11 mouse cellular contexts compared by ENCODE assay signal in the genomic region with DNA sequence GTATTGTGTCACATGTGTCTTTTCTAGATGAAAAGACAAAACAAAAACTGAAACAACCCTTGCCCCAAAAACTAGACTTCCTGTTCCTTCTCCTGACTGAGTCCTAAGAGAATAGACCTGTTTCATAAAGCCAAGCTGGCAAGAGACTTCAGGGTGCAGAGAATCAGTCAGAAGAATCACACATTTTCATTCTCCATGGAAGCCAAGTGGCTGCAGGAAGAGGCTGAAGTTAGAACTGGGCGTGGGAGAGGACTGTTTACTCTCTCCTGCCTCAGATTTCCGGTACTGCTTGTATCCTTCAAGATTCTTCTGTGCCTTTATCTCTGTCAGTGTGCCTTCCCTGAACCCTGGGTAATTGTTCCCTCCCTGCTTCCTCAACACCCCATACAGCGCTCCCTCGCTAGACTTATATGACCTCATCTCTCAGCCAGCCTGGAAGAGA.
DNase-seq lines count a peak whose midpoint lies in the region; ATAC-seq lines count a peak whose summit lies in the region.
"Had no signal": no experiment of that assay in that cellular context is flagged by ENCODE, and none has a peak within 500 bp of the region (broad histone marks: within the 10 kb centered on the region; RNA-seq: fewer than 3 reads in every experiment).

No protein-coding gene starts in this region.

- DNase-seq in right cerebral cortex, adult 18-20 months: peak; percentile 52
- DNase-seq in right cerebral cortex, adult 2 months (ENCODE audit: low spot score in 2 of 2): no peak
- DNase-seq in thymus, postnatal 4 days: peak; percentile 19
- no peak for DNase-seq in urinary bladder, postnatal 25 days (ENCODE audit: low spot score)
- DNase-seq: cerebellum, adult 18-20 months had no signal

- no peaks in the 10 kb centered on the region for H3K36me3 ChIP-seq in heart, embryonic 11.5 days (ENCODE audit: control insufficient read depth, insufficient read depth, low read length)
- no peaks in the 10 kb centered on the region for H3K36me3 ChIP-seq in lung, embryonic 16.5 days (ENCODE audit: control insufficient read depth, insufficient read depth, low read length)
- no peaks in the 10 kb centered on the region for H3K36me3 ChIP-seq in neural tube, embryonic 15.5 days
- H3K36me3 ChIP-seq: hindbrain, embryonic 10.5 days had no signal

- H3K27me3 ChIP-seq in heart, embryonic 11.5 days (ENCODE audit: control insufficient read depth, insufficient read depth, low read length): no peaks in the 10 kb centered on the region
- H3K27me3 ChIP-seq in lung, embryonic 16.5 days (ENCODE audit: control insufficient read depth, insufficient read depth, low read depth, low read length): no peaks in the 10 kb centered on the region
- no peaks in the 10 kb centered on the region for H3K27me3 ChIP-seq in neural tube, embryonic 15.5 days (replicated peaks)

- 41% methylated on average over 4 of the region's 4 CpGs for WGBS in heart, embryonic 11.5 days (ENCODE audit: insufficient replicate concordance)
- 13% methylated on average over 4 of the region's 4 CpGs for WGBS in lung, embryonic 16.5 days
- WGBS in neural tube, embryonic 15.5 days: 60% methylated on average over 4 of the region's 4 CpGs

- no peak overlapping the region for H3K4me3 ChIP-seq in heart, embryonic 11.5 days (ENCODE audit: low read depth, low read length)
- no peak overlapping the region for H3K4me3 ChIP-seq in lung, embryonic 16.5 days (ENCODE audit: low read length)
- H3K4me3 ChIP-seq in neural tube, embryonic 15.5 days (replicated peaks): no peak overlapping the region
- H3K4me3 ChIP-seq: erythroblast, embryonic 14.5 days; hindbrain, embryonic 10.5 days had no signal

- no peak overlapping the region for H3K27ac ChIP-seq in heart, embryonic 11.5 days (ENCODE audit: low read depth, low read length)
- peak overlapping the region; percentile 23; the same call in 1 of the 2 replicates for H3K27ac ChIP-seq in lung, embryonic 16.5 days (ENCODE audit: low read length)
- no peak overlapping the region for H3K27ac ChIP-seq in neural tube, embryonic 15.5 days (replicated peaks)
- H3K27ac ChIP-seq: hindbrain, embryonic 10.5 days had no signal

- peaks cover 38% of the 10 kb centered on the region for H3K4me1 ChIP-seq in heart, embryonic 11.5 days (ENCODE audit: control insufficient read depth, insufficient read depth, low read length)
- H3K4me1 ChIP-seq in lung, embryonic 16.5 days (replicated peaks; ENCODE audit: control insufficient read depth, insufficient read depth, low read length): peaks cover 14% of the 10 kb centered on the region; the same call in 1 of the 2 replicates
- H3K4me1 ChIP-seq in neural tube, embryonic 15.5 days: peaks cover 7% of the 10 kb centered on the region

- H3K9me3 ChIP-seq in heart, embryonic 11.5 days (replicated peaks; ENCODE audit: control insufficient read depth, low read length): no peaks in the 10 kb centered on the region
- H3K9me3 ChIP-seq in lung, embryonic 16.5 days (ENCODE audit: control insufficient read depth, low read length): no peaks in the 10 kb centered on the region
- H3K9me3 ChIP-seq in neural tube, embryonic 15.5 days (replicated peaks): no peaks in the 10 kb centered on the region
- H3K9me3 ChIP-seq: hindbrain, embryonic 10.5 days had no signal

- H3K9ac ChIP-seq in heart, embryonic 11.5 days (ENCODE audit: low read depth, low read length): no peak overlapping the region
- no peak overlapping the region for H3K9ac ChIP-seq in lung, embryonic 16.5 days (ENCODE audit: low read length)
- H3K9ac ChIP-seq in neural tube, embryonic 15.5 days (replicated peaks): no peak overlapping the region

- ATAC-seq in heart, embryonic 11.5 days (replicated peaks; ENCODE audit: insufficient number of reproducible peaks, low FRiP score, low TSS enrichment): 0 out of 2 replicates have a peak, but pooled peaks have one; percentile 42
- peak; percentile 88 for ATAC-seq in lung, embryonic 16.5 days (ENCODE audit: low read depth)
- ATAC-seq in neural tube, embryonic 15.5 days (ENCODE audit: low FRiP score): no peak

- no peak overlapping the region for H3K4me2 ChIP-seq in heart, embryonic 11.5 days
- H3K4me2 ChIP-seq in lung, embryonic 16.5 days (ENCODE audit: low read depth, low read length): no peak overlapping the region
- H3K4me2 ChIP-seq in neural tube, embryonic 15.5 days: no peak overlapping the region
- H3K4me2 ChIP-seq: midbrain, embryonic 11.5 days had no signal

Comparison
In these comparisons a context has a peak if more than half of its experiments do, and no peak if none do; other contexts are left out.
1. DNase-seq: peak in right cerebral cortex, adult 18-20 months (single experiment) and thymus, postnatal 4 days (single experiment); none in right cerebral cortex, adult 2 months (0 of 2) and urinary bladder, postnatal 25 days (single experiment).